Mouse (Mus musculus): ENCODE data around the gene Opcml. TPM values are rescaled to one million over a fixed set of nuclear protein-coding genes. Genes with fewer than 3 reads are reported as not detected.

Opcml gene
- total and polyA plus RNA-seq, 3 experiments, result 0.82 TPM; not detected in 2

- ATAC-seq (ENCODE audit: extremely low read depth, insufficient number of reproducible peaks, low FRiP score, poor library complexity, severe bottlenecking), result no peak
- no peaks in the 10 kb centered on the region for H3K4me1 ChIP-seq (ENCODE audit: insufficient read depth, low read depth, low read length)
- TF ChIP-seq GATA1 (IDR thresholded peaks at IDR 0.05; ENCODE audit: borderline replicate concordance, low read length) (no peak), POLR2AphosphoS5 (IDR thresholded peaks at IDR 0.05; ENCODE audit: insufficient replicate concordance, low read depth, low read length) (no peak), GATA2 (IDR thresholded peaks at IDR 0.05; ENCODE audit: borderline replicate concordance, low read depth, low read length) (no peak), CTCF (IDR thresholded peaks at IDR 0.05; ENCODE audit: low read depth, low read length) (no peak), TAL1 (conservative IDR thresholded peaks at IDR 0.05; ENCODE audit: low read depth, low read length) (no peak)
Measured at GRCm38 (mm10) chr9:28533191-28533590, 742.6 kb downstream of the Opcml start.

DNA sequence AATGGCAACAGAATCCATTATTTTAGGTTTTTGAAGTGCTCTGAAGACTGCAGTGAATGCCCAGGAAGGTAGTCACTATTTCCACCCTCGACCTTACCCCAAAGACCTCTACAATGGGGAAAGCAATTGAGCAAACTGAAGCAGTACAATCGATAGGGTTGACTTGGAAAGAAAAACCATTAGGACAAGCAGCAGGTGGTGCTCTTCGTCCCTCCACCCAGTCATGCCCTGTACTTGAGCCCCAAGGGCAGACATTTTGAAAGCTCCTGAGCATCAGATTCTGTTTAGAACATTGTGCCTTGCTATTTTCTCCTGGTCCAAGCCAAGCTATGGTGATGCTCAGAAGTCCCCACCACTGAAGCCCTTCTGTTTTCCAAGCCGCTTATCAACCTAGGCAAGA, 744.4 kb downstream of the Opcml start:
- no peak overlapping the region for H3K4me3 ChIP-seq (ENCODE audit: low read depth, low read length)
- H3K36me3 ChIP-seq (replicated peaks), result no peaks in the 10 kb centered on the region
- no peaks in the 10 kb centered on the region for H3K27me3 ChIP-seq (ENCODE audit: insufficient read depth, low read length)
- no peaks in the 10 kb centered on the region for H3K4me1 ChIP-seq (ENCODE audit: insufficient read depth, low read depth, low read length)
- no peak for DNase-seq (ENCODE audit: low spot score)
- TF ChIP-seq TAL1 (conservative IDR thresholded peaks at IDR 0.05; ENCODE audit: low read depth, low read length) (no peak), CTCF (IDR thresholded peaks at IDR 0.05; ENCODE audit: low read depth, low read length) (no peak), GATA1 (IDR thresholded peaks at IDR 0.05; ENCODE audit: borderline replicate concordance, low read length) (no peak), GATA2 (IDR thresholded peaks at IDR 0.05; ENCODE audit: borderline replicate concordance, low read depth, low read length) (no peak), POLR2AphosphoS5 (IDR thresholded peaks at IDR 0.05; ENCODE audit: insufficient replicate concordance, low read depth, low read length) (no peak)
- ATAC-seq (ENCODE audit: extremely low read depth, insufficient number of reproducible peaks, low FRiP score, poor library complexity, severe bottlenecking), result no peak
- no peaks in the 10 kb centered on the region for H3K9me3 ChIP-seq (replicated peaks)

More at GRCm38 (mm10) chr9:28533191-28533590, 742.6 kb downstream of the Opcml start:
- Histone ChIP-seq H3K9me3 (replicated peaks) (no peaks in the 10 kb centered on the region), H3K27me3 (ENCODE audit: insufficient read depth, low read length) (no peaks in the 10 kb centered on the region), H3K36me3 (replicated peaks) (no peaks in the 10 kb centered on the region), H3K4me3 (ENCODE audit: low read depth, low read length) (no peak overlapping the region)
- no peak for DNase-seq (ENCODE audit: low spot score)

DNA sequence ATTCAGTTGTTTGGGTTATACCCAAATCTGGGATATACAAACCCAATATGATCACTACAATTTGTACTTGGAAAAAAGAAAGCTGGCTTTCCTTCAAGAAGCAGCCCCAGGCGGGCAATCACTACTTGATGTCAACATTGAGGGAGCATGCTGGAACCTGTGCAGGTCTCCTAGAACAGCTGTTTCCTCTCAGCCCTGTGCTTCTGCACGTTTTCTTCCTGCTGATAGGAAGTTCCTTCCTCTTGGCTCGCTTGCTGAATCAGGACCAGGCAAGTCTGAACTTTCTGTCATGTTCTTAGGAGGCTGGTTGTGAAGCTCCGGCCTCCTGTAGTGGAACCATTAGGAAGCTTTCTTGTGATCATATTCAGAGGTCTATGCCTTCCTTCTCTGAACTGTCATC, 746.1 kb downstream of the Opcml start:
- no peaks in the 10 kb centered on the region for H3K27me3 ChIP-seq (ENCODE audit: insufficient read depth, low read length)
- H3K4me1 ChIP-seq (ENCODE audit: insufficient read depth, low read depth, low read length), result no peaks in the 10 kb centered on the region
- ATAC-seq (ENCODE audit: extremely low read depth, insufficient number of reproducible peaks, low FRiP score, poor library complexity, severe bottlenecking) (no peak), DNase-seq (ENCODE audit: low spot score) (no peak)
- no peak overlapping the region for H3K4me3 ChIP-seq (ENCODE audit: low read depth, low read length)
- H3K36me3 ChIP-seq (replicated peaks), result no peaks in the 10 kb centered on the region
- TF ChIP-seq TAL1 (conservative IDR thresholded peaks at IDR 0.05; ENCODE audit: low read depth, low read length) (no peak), GATA2 (IDR thresholded peaks at IDR 0.05; ENCODE audit: borderline replicate concordance, low read depth, low read length) (no peak), CTCF (IDR thresholded peaks at IDR 0.05; ENCODE audit: low read depth, low read length) (no peak), GATA1 (IDR thresholded peaks at IDR 0.05; ENCODE audit: borderline replicate concordance, low read length) (no peak), POLR2AphosphoS5 (IDR thresholded peaks at IDR 0.05; ENCODE audit: insufficient replicate concordance, low read depth, low read length) (no peak)
- no peaks in the 10 kb centered on the region for H3K9me3 ChIP-seq (replicated peaks)

GRCm38 (mm10) chr9:28548189-28548588, 757.6 kb downstream of the Opcml start:
- TF ChIP-seq POLR2AphosphoS5 (IDR thresholded peaks at IDR 0.05; ENCODE audit: insufficient replicate concordance, low read depth, low read length), result no peak
- TF ChIP-seq CTCF (IDR thresholded peaks at IDR 0.05; ENCODE audit: low read depth, low read length), result no peak
- no peak for TF ChIP-seq GATA1 (IDR thresholded peaks at IDR 0.05; ENCODE audit: borderline replicate concordance, low read length)
- no peak for TF ChIP-seq GATA2 (IDR thresholded peaks at IDR 0.05; ENCODE audit: borderline replicate concordance, low read depth, low read length)
- TF ChIP-seq TAL1 (conservative IDR thresholded peaks at IDR 0.05; ENCODE audit: low read depth, low read length), result no peak
- Histone ChIP-seq H3K27me3 (ENCODE audit: insufficient read depth, low read length) (no peaks in the 10 kb centered on the region), H3K4me1 (ENCODE audit: insufficient read depth, low read depth, low read length) (no peaks in the 10 kb centered on the region), H3K36me3 (replicated peaks) (no peaks in the 10 kb centered on the region), H3K4me3 (ENCODE audit: low read depth, low read length) (no peak overlapping the region), H3K9me3 (replicated peaks) (0 out of 2 replicates have a peak, but pooled peaks cover 3% of the 10 kb centered on the region)
- DNase-seq (ENCODE audit: low spot score), result no peak
- no peak for ATAC-seq (ENCODE audit: extremely low read depth, insufficient number of reproducible peaks, low FRiP score, poor library complexity, severe bottlenecking)

DNA sequence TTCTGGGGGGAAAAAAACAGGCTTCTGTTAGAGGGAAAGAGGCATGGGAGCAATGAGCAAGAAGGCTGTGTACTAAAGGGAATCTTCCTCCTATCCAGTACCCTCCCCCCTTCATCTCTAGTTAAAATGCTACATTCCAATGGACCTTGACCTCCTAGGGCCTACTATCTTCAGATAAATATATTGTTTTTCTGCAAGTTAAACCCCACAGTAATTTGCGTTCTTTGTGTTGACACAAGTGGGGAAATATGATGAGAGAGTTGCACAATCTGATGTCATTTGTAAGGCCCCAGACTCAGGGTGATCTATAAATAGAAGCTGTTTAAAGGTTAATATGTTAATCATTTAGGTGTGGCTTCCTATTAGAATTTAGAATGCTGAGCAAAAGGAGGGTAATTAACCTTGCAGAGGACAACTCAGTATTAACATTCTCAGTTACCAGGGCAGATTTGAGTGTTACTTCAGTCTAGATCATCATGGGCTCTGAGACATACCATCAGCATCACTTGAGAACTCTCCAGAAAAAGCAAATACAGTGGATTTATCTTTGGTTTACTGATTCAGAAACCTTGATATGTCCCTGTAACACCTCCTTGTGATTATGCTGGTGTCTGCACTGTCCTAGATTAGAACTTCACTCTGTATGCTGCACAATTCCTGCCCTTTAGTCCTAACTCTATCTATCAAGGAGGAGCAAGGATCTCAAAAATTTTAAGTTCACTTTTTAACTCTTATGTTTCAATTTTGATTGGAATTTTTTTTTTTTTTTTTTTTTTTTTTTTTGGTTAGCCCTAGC, 762.0 kb downstream of the Opcml start:
- H3K36me3 ChIP-seq (replicated peaks), result no peaks in the 10 kb centered on the region
- 0 out of 2 replicates have a peak, but pooled peaks cover 3% of the 10 kb centered on the region for H3K9me3 ChIP-seq (replicated peaks)
- H3K4me3 ChIP-seq (ENCODE audit: low read depth, low read length), result no peak overlapping the region
- TF ChIP-seq TAL1 (conservative IDR thresholded peaks at IDR 0.05; ENCODE audit: low read depth, low read length) (no peak), CTCF (IDR thresholded peaks at IDR 0.05; ENCODE audit: low read depth, low read length) (no peak), GATA2 (IDR thresholded peaks at IDR 0.05; ENCODE audit: borderline replicate concordance, low read depth, low read length) (no peak), GATA1 (IDR thresholded peaks at IDR 0.05; ENCODE audit: borderline replicate concordance, low read length) (no peak)
- ATAC-seq (ENCODE audit: extremely low read depth, insufficient number of reproducible peaks, low FRiP score, poor library complexity, severe bottlenecking) (no peak), DNase-seq (ENCODE audit: low spot score) (no peak)
- H3K27me3 ChIP-seq (ENCODE audit: insufficient read depth, low read length), result no peaks in the 10 kb centered on the region
- no peaks in the 10 kb centered on the region for H3K4me1 ChIP-seq (ENCODE audit: insufficient read depth, low read depth, low read length)

GRCm38 (mm10) chr9:28558628-28559027, 768.1 kb downstream of the Opcml start:
- H3K27me3 ChIP-seq (ENCODE audit: insufficient read depth, low read length), result no peaks in the 10 kb centered on the region
- DNase-seq (ENCODE audit: low spot score), result no peak
- H3K4me1 ChIP-seq (ENCODE audit: insufficient read depth, low read depth, low read length), result no peaks in the 10 kb centered on the region
- ATAC-seq (ENCODE audit: extremely low read depth, insufficient number of reproducible peaks, low FRiP score, poor library complexity, severe bottlenecking), result no peak
- no peaks in the 10 kb centered on the region for H3K9me3 ChIP-seq (replicated peaks)
- no peak overlapping the region for H3K4me3 ChIP-seq (ENCODE audit: low read depth, low read length)
- H3K36me3 ChIP-seq (replicated peaks), result no peaks in the 10 kb centered on the region
- no peak for TF ChIP-seq CTCF (IDR thresholded peaks at IDR 0.05; ENCODE audit: low read depth, low read length)

Data from G1E (cell line).